Mouse (Mus musculus) kidney, postnatal 0 days (tissue): ENCODE measurements around the gene Nktr. TPM values are rescaled to one million over a fixed set of nuclear protein-coding genes. Genes with fewer than 3 reads are reported as not detected.

Experiments used
- ATAC-seq: fragments of 200-750 bp; cut with Nextera tagmentation; replicated peaks from 2 replicates; pipeline ENCODE4 v1.8.0; 2017; ENCODE audit warnings: low read depth, moderate number of reproducible peaks, moderate TSS enrichment, moderate library complexity; ENCODE audit not compliant: low FRiP score
- DNase-seq: peaks from one replicate; pipeline ENCODE4 v3.0.0-alpha.2; 2016; ENCODE audit warnings: low spot score
- H3K27ac ChIP-seq: fragments of 300-500 bp; sonication (generic); 2 replicates; pipeline ENCODE4 v1.5.1; 2014; ENCODE audit warnings: mild to moderate bottlenecking
- H3K27me3 ChIP-seq: fragments of 300-500 bp; sonication (generic); 2 replicates; pipeline ENCODE4 v1.6.1; 2014; ENCODE audit warnings: low read length, mixed read lengths; ENCODE audit not compliant: insufficient read depth
- H3K36me3 ChIP-seq: fragments of 300-500 bp; sonication (generic); 2 replicates; pipeline ENCODE4 v1.6.1; 2014; ENCODE audit warnings: low read length, mixed read lengths; ENCODE audit not compliant: insufficient read depth
- H3K4me1 ChIP-seq: fragments of 300-500 bp; sonication (generic); replicated peaks from 2 replicates; pipeline ENCODE4 v1.6.1; 2014; ENCODE audit warnings: antibody characterized with exemption, low read length, mixed read lengths; ENCODE audit not compliant: insufficient read depth
- H3K4me2 ChIP-seq: fragments of 300-500 bp; sonication (generic); 2 replicates; pipeline ENCODE4 v1.6.1; 2014; ENCODE audit warnings: mild to moderate bottlenecking, low read length, moderate library complexity, mixed read lengths
- H3K4me3 ChIP-seq: fragments of 300-500 bp; sonication (generic); replicated peaks from 2 replicates; pipeline ENCODE4 v1.5.1; 2014; ENCODE audit warnings: low read depth, low read length
- H3K9ac ChIP-seq: fragments of 300-500 bp; sonication (generic); 2 replicates; pipeline ENCODE4 v1.6.1; 2014; ENCODE audit warnings: low read depth, low read length
- H3K9me3 ChIP-seq: fragments of 300-500 bp; sonication (generic); replicated peaks from 2 replicates; pipeline ENCODE4 v1.6.1; 2016; ENCODE audit warnings: low read length, inconsistent platforms, mixed read lengths
- CTCF ChIP-seq: IDR thresholded peaks from 2 replicates; pipeline ENCODE4 v1.5.1; 2016; ENCODE audit warnings: antibody characterized with exemption, low read depth, mild to moderate bottlenecking, moderate library complexity
- WGBS: fragments of 180-500 bp; shearing (Covaris S2); extraction: QIAGEN DNeasy Blood & Tissue Kit; methylation state at CpG from one replicate; pipeline ENCODE4 v1.1.7; 2014; 5-methylcytosine and 5-hydroxymethylcytosine counted together
- polyA plus RNA-seq: library from polyadenylated mRNA; unstranded; fragments of >200 nt; fragmentation: Nextera tagmentation; extraction: Ambion mirVana; gene quantifications from 2 replicates; pipeline ENCODE4 v1.2.1, GENCODE M21; 2015

The Nktr gene
- polyA plus RNA-seq, 1 experiment from 2014 or later = 44.7 TPM

- H3K36me3 ChIP-seq = peaks cover 25% of the 10 kb centered on the region
- DNase-seq = no peak
- no peak overlapping the region for H3K9ac ChIP-seq
- WGBS = 86% methylated on average over 10 of the region's 10 CpGs
- no peak overlapping the region for H3K4me2 ChIP-seq
- TF ChIP-seq CTCF = no peak
- H3K4me1 ChIP-seq = 0 out of 2 replicates have a peak, but pooled peaks cover 10% of the 10 kb centered on the region
- H3K9me3 ChIP-seq = no peaks in the 10 kb centered on the region
- no peak overlapping the region for H3K4me3 ChIP-seq
- ATAC-seq = no peak
- H3K27ac ChIP-seq = no peak overlapping the region
- no peaks in the 10 kb centered on the region for H3K27me3 ChIP-seq
Observed at GRCm38 (mm10) chr9:121762248-121762647, 43.3 kb downstream of the Nktr start.

DNA sequence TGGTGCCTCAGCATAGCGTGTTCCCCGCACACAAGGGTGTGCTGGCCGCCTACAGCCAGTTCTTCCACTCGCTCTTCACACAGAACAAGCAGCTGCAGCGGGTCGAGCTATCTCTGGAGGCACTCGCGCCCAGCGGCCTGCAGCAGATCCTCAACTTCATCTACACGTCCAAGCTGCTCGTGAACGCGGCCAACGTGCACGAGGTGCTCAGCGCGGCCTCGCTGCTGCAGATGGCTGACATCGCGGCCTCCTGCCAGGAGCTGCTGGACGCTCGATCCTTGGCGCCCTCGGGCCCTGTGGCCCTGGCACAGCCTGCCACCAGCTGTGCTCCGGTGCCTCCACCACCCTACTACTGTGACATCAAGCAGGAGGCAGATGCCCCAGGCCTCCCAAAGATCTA lies 43.8 kb downstream of the Nktr start:
- no peak for DNase-seq
- no peak for ATAC-seq
- Histone ChIP-seq H3K9me3 (no peaks in the 10 kb centered on the region), H3K27ac (no peak overlapping the region), H3K27me3 (no peaks in the 10 kb centered on the region), H3K4me2 (no peak overlapping the region), H3K4me1 (0 out of 2 replicates have a peak, but pooled peaks cover 10% of the 10 kb centered on the region), H3K4me3 (no peak overlapping the region), H3K36me3 (peaks cover 25% of the 10 kb centered on the region), H3K9ac (no peak overlapping the region)
- WGBS = 87% methylated on average over 25 of the region's 25 CpGs
- no peak for TF ChIP-seq CTCF

- Histone ChIP-seq H3K4me2 (no peak overlapping the region), H3K4me3 (no peak overlapping the region), H3K36me3 (peaks cover 25% of the 10 kb centered on the region), H3K27ac (no peak overlapping the region), H3K9me3 (no peaks in the 10 kb centered on the region), H3K9ac (no peak overlapping the region), H3K27me3 (no peaks in the 10 kb centered on the region), H3K4me1 (0 out of 2 replicates have a peak, but pooled peaks cover 5% of the 10 kb centered on the region)
- no peak for DNase-seq
- no peak for TF ChIP-seq CTCF
- 86% methylated on average over 19 of the region's 19 CpGs for WGBS
- ATAC-seq = no peak
Observed at GRCm38 (mm10) chr9:121763716-121764115, 44.7 kb downstream of the Nktr start.

DNA sequence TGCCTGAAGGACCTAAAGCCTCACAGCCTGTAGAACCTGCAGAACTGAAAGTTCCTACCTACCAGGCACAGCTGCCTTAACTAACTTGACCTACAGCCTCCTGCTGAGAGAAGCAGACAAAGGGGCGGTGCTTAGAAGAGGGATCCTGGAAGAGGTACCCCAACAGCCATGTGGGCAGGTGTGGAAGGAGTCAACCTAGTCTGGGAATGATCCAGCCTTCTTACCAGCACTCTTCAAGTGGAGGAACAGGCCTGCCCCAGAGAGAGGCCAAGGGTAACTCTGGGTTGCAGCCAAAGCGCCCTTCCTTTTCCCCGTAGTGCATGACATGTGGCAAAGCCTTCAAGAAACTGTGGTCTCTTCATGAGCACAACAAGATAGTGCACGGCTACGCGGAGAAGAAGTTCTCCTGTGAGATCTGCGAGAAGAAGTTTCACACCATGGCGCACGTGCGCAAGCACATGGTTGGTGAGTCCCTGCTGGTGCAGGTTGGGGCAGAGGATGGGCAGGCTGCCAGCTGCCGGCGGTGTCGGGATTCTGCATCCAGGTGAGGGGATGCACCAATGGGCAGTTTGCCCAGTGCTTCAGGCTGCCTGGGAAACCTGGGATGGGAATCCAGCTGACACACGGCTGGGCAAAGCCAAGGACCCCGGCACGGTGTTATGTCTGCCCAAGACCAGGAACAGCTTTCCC lies 46.3 kb downstream of the Nktr start:
- H3K36me3 ChIP-seq = peaks cover 25% of the 10 kb centered on the region
- H3K27me3 ChIP-seq = no peaks in the 10 kb centered on the region
- TF ChIP-seq CTCF = no peak
- no peak overlapping the region for H3K9ac ChIP-seq
- DNase-seq (no peak), ATAC-seq (no peak)
- no peaks in the 10 kb centered on the region for H3K4me1 ChIP-seq
- no peak overlapping the region for H3K27ac ChIP-seq
- no peak overlapping the region for H3K4me2 ChIP-seq
- no peak overlapping the region for H3K4me3 ChIP-seq
- 90% methylated on average over 16 of the region's 16 CpGs for WGBS
- H3K9me3 ChIP-seq = no peaks in the 10 kb centered on the region

DNA sequence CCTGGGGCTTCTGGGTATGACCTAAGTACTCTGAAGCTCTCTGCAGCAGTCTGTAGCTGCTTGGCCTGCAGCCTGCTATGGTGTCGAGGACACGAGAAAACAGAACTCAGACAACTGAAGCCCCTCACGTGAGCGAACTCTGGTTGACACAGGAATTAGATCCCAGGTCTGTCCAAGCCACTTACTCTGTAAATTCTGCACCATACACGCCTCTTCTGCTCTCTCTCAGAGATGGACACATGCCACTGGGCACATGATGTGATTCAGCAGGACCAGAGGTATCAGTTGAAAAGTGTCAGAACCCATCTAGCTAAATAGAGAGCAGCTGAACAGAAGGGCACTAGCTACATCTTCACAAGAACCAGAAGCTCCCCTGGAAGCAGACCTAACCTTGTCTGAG lies 53.4 kb downstream of the Nktr start:
- WGBS = 43% methylated on average over 5 of the region's 5 CpGs
- Histone ChIP-seq H3K4me2 (no peak overlapping the region), H3K9ac (no peak overlapping the region), H3K9me3 (no peaks in the 10 kb centered on the region), H3K27me3 (peaks cover 10% of the 10 kb centered on the region), H3K36me3 (no peaks in the 10 kb centered on the region), H3K27ac (no peak overlapping the region), H3K4me3 (no peak overlapping the region), H3K4me1 (no peaks in the 10 kb centered on the region)
- no peak for ATAC-seq
- DNase-seq = no peak
- TF ChIP-seq CTCF = no peak

GRCm38 (mm10) chr9:121775951-121776350 lies 57.0 kb downstream of the Nktr start:
- no peak for ATAC-seq
- DNase-seq = no peak
- peaks cover 27% of the 10 kb centered on the region for H3K27me3 ChIP-seq
- H3K9me3 ChIP-seq = no peaks in the 10 kb centered on the region
- no peaks in the 10 kb centered on the region for H3K36me3 ChIP-seq
- TF ChIP-seq CTCF = no peak
- H3K4me3 ChIP-seq = no peak overlapping the region
- no peaks in the 10 kb centered on the region for H3K4me1 ChIP-seq
- WGBS = 84% methylated on average over 10 of the region's 10 CpGs
- H3K9ac ChIP-seq = no peak overlapping the region
- no peak overlapping the region for H3K27ac ChIP-seq
- H3K4me2 ChIP-seq = no peak overlapping the region

GRCm38 (mm10) chr9:121776511-121776910 lies 57.5 kb downstream of the Nktr start:
- H3K9me3 ChIP-seq = no peaks in the 10 kb centered on the region
- no peaks in the 10 kb centered on the region for H3K4me1 ChIP-seq
- H3K4me2 ChIP-seq = no peak overlapping the region
- no peak overlapping the region for H3K9ac ChIP-seq
- no peak for TF ChIP-seq CTCF
- no peaks in the 10 kb centered on the region for H3K36me3 ChIP-seq
- WGBS = 79% methylated on average over 7 of the region's 7 CpGs
- no peak overlapping the region for H3K4me3 ChIP-seq
- ATAC-seq (no peak), DNase-seq (no peak)
- peaks cover 27% of the 10 kb centered on the region for H3K27me3 ChIP-seq
- no peak overlapping the region for H3K27ac ChIP-seq
